Mouse (Mus musculus) heart, adult 11 months (tissue): Measurements from ENCODE around the gene Wnt10b.

Experiments
- DNase-seq: peaks from one replicate; pipeline ENCODE4 v3.0.0; 2022

Wnt10b gene

DNA sequence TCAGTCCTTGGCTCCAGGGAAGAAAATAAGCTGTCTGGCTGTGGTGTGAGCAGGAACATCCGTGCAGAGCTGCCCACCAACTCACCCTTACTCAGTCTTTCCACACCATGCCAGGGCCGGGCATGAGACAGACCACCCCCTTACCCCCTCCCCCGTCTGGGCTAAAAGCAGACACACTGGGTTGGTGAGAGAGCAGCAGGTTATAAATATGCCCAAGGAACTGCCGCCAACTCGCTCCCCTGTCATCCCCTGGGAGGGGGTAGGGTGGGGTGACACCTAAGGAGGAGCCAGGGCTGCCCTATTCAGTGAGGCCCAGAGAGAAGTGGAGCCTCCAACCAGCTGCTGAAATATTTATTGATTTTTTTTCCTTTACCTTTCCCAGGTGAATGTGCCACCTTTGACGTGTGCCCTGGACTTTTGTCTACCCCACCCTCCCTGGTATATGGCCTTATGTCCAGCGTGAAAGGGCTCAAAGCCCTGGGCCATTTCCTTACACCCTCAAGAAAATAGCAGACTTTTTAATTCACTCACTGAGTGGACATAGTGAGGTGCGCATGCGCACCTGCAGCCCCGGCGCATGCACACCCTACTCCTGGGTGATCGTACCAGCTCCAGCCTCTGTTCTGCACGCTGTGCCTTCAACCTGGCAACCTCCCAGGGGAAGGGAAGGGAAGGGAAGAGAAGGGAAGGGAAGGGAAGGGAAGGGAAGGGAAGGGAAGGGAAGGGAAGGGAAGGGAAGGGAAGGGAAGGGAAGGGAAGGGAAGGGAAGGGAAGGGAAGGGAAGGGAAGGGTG, 19.0 kb upstream of the Wnt10b start:
- peak; percentile 94 for DNase-seq

DNA sequence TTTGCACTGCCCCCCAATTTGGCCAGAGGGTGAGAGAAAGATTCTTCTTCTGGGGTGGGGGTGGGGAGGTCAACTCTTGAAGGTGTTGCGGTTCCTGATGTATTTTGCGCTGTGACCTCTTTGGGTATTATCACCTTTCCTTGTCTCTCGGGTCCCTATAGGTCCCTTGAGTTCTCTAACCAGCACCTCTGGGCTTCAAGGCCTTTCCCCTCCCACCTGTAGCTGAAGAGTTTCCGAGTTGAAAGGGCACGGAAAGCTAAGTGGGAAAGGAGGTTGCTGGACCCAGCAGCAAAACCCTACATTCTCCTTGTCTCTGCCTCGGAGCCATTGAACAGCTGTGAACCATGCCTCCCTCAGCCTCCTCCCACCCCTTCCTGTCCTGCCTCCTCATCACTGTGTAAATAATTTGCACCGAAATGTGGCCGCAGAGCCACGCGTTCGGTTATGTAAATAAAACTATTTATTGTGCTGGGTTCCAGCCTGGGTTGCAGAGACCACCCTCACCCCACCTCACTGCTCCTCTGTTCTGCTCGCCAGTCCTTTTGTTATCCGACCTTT, 15.3 kb upstream of the Wnt10b start:
- DNase-seq, result no peak

DNA sequence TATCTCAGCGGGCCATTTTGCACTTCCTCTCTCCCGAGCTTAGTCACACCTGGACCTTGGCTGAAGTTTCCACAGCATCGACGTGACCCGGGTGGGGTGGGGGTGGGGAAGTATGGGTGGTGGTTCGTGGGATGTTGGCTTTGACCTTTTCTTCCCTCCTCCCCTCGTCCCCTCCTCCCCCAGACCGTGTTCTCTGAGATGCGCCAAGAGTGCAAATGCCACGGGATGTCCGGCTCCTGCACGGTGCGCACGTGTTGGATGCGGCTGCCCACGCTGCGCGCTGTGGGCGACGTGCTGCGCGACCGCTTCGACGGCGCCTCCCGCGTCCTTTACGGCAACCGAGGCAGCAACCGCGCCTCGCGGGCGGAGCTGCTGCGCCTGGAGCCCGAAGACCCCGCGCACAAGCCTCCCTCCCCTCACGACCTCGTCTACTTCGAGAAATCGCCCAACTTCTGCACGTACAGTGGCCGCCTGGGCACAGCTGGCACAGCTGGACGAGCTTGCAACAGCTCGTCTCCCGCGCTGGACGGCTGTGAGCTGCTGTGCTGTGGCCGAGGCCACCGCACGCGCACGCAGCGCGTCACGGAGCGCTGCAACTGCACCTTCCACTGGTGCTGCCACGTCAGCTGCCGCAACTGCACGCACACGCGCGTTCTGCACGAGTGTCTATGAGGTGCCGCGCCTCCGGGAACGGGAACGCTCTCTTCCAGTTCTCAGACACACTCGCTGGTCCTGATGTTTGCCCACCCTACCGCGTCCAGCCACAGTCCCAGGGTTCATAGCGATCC, 14.5 kb upstream of the Wnt10b start:
- no peak for DNase-seq

DNA sequence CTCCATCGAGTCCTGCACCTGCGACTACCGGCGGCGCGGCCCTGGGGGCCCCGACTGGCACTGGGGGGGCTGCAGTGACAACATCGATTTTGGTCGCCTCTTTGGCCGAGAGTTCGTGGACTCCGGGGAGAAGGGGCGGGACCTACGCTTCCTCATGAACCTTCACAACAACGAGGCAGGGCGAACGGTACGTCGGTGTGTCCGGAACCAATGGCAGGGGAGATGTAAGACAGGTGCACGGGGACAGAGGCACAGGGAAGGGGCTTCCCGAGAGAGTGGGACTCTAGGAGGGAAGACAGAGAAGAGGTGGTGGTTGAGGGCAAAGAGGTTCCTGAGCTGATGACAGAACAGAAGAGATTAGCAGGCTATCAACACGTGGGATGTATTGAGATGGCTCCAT, 13.8 kb upstream of the Wnt10b start:
- no peak for DNase-seq

DNA sequence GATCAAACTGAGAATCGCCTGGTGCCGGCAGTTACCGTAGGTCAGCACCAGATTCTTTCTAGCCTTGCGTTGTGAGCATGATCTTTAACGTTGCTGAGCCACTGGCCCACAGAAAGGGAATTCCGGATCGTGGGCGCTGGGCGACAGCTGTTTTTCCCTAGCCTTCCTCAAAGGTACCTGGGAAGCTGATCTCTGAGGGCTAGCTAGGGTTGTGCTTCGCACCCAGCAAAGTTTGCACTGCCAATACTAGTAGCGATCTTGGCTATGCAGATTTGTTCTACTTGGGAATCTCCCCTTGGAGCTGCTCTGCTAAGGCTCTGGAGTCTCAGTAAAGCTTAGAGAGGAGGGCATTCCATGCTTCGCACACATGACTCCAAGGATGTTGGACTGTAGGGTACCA, 13.3 kb upstream of the Wnt10b start:
- no peak for DNase-seq

DNA sequence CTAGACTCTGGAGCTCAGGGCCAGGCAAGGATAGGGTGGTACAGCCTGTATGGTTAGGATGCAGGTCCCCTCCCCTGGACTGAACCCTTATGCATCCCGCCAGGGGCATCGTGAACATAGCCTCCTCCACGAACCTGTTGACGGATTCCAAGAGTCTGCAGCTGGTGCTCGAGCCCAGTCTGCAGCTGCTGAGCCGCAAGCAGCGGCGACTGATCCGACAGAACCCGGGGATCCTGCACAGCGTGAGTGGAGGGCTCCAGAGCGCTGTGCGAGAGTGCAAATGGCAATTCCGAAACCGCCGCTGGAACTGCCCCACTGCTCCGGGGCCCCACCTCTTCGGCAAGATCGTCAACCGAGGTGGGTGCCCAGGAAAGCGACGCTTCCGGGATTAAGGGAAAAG, 12.8 kb upstream of the Wnt10b start:
- DNase-seq, result no peak

DNA sequence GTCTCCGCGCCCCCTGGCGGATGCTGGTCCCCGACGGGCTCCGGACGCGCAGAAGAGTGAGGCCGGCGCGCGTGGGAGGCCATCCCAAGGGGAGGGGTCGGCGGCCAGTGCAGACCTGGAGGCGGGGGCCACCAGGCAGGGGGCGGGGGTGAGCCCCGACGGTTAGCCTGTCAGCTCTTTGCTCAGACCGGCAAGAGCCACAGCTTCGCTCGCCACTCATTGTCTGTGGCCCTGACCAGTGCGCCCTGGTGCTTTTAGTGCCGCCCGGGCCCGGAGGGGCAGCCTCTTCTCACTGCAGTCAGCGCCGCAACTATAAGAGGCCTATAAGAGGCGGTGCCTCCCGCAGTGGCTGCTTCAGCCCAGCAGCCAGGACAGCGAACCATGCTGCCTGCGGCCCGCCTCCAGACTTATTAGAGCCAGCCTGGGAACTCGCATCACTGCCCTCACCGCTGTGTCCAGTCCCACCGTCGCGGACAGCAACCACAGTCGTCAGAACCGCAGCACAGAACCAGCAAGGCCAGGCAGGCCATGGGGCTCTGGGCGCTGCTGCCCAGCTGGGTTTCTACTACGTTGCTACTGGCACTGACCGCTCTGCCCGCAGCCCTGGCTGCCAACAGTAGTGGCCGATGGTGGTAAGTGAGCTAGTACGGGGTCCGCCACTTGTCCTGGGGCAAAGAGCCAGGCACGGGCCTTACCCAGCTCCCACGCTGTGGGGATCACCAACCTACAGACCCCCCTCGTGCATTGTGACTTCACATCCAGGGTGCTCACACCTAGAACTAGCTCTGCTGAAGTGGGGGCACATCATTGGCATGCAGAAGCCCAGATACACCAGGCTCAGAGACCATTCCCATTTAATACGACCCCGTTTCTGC, 11.9 kb upstream of the Wnt10b start, which contains the start of gene Wnt1:
Gene Wnt1, plus strand, starts transcription at position 197 of the 875 bp plus-strand sequence.
- no peak for DNase-seq

DNA sequence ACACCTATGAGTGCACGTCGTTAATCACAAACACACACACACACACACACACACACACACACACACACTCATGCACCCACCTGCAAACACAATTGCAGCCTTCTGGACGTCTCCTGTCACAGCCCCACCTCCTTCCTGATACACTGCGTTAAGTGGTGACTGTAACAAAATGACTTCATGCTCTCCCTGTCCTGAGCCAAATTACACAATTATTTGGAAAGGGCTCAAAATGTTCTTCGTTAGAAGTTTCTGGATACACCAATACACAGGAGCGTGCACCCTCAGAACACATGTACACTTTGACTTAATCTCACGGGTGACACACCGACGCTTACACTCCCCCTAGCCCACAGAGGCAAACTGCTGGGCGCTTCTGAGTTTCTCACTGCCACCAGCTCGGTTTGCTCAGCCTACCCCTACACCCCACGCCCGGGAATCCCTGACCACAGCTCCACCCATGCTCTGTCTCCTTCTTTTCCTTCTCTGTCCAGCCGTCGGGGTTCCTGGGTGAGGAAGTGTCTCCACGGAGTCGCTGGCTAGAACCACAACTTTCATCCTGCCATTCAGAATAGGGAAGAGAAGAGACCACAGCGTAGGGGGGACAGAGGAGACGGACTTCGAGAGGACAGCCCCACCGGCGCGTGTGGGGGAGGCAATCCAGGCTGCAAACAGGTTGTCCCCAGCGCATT, 11.2 kb upstream of the Wnt10b start:
- DNase-seq, result no peak

DNA sequence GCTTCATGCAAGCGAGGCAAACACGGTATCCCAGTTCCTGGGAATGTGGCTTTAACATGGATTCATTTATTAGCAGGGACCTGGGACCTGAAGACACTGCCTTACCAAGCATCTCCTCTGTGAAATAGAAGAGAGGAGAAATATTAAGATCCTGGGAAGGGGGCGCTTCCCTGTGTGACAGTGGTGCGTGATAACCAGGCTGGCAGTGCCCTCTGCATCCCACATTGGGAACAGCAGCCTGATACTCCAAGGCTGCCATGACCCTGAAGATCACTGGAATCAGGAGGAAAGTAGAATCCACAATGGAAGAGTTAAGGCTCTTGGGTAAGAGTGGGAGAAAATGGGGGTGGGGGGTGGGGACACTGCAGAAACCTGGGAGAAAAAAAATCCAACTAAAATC, 10.0 kb upstream of the Wnt10b start:
- DNase-seq, result no peak

DNA sequence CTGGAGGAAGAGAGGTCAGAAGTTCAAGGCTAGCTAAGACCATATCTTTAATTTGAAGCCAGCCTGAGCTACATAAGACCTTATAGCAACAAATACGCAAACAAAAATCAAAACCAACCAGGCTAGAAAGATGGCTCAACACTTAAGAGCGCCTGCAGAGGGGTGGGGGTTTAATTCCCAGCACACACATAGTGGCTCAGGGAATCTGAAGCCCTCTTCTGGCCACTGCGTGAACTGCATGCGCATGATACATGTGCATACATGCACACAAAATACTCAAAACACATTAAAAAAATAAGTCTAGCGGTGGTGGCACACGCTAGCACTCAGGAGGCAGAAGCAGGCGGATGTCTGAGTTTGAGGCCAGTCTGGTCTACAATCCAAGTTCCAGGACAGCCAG, 7.8 kb upstream of the Wnt10b start:
- no peak for DNase-seq

DNA sequence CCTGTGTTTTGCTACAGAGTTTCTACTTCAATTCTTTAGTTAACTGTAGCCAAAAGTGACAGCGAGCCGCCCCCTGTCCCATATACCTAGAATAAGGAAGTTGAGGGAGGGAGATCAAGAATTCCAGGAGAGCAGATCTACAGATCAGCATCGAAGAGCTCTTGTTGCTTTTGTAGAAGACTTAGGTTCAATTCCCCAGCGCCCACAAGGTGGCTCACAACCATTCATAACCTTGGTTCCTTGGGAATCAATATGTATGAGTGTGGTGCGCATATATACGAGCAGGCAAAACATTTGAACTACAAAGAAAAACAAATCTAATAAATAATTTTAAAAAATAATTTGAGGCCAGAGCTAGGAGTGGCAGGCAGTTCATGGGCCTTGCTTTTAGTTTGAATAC, 3.2 kb upstream of the Wnt10b start:
- DNase-seq, result no peak

DNA sequence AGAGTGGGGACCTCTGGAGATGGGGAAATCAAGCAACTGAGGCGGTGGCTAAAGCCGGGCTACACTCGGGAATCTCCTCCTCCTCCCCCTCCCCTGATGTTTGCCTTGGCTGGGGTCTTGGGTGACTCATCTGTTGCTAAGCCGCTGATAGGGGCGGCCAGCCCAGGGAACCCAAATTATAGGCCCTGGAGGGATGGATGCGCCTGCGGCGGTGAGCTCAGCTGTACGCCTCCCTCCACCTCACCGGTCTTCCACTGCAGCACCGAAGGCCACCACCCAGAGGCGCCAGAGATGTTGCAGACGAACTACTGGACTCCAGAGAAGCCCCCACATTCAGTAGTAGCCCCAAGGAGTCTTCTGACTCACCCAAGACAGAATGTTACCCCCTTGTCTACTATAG, 2.6 kb upstream of the Wnt10b start:
- peak; percentile 96 for DNase-seq

DNA sequence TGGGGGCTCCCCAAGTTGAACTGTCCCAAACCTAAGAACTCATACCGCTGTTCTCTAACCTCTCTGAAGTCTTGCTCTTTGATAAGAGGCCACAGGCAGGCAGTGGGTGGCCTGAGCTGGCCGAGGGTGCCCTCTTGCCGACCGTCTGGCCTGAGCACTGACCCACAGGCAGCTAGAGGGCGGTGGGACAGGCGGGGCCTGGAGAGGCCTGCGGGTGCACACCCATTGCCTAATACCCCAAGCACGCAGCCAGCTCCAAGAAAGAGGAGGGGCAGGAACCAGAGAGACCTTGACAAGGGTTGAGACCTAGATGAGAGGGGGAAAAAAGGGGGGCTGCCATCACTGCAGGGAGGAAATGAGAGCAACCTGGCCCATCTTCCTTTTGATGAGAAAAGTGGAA, 2.1 kb upstream of the Wnt10b start:
- DNase-seq, result peak; percentile 96

DNA sequence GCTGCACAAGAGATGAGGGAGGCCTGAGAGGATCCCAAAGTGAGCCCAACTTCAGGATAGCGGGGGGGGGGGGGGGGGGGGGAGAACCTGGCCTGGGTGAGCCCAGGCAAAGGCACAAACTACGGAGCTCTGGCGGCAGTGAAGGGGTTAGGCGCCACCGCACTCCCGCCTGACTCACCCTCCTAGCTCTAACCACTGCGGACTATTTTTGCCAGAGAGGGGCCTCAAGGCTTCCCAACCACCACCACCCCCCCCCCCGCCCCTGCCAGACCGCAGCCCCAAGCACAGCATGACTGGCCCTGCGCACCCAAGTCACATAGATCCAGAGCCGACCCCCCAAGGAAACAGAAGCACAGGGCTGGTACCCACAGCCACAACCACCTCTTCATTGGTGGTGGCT, 856 bp upstream of the Wnt10b start:
- DNase-seq, result no peak

DNA sequence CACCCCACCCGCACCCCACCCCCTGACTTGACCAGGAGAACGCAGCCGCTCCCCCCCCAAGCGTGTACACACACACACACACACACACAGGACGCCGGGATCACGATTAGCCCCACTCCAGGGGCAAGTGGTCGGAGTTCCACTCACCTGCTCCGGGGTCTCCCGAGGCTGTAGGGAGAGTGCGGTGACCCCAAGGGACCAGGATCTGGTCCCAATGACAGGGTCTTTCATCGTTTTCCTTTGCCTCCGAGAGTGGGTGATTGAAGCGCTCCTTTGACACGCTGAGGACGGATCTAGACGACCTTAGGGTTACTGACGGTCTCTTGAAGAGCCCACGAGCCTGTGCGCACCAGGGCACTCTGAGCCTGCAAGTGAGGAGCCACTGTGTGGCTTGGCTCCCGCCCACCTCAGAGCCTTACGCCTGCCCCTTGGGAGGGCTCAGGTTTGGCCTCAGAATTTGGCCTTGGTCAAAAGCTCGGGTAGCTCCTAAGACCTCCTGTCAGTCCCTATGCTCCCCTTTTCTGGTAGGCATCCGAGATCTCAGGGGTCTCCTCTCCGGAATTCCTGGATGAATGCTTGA, 331 bp upstream of the Wnt10b start:
- no peak for DNase-seq

DNA sequence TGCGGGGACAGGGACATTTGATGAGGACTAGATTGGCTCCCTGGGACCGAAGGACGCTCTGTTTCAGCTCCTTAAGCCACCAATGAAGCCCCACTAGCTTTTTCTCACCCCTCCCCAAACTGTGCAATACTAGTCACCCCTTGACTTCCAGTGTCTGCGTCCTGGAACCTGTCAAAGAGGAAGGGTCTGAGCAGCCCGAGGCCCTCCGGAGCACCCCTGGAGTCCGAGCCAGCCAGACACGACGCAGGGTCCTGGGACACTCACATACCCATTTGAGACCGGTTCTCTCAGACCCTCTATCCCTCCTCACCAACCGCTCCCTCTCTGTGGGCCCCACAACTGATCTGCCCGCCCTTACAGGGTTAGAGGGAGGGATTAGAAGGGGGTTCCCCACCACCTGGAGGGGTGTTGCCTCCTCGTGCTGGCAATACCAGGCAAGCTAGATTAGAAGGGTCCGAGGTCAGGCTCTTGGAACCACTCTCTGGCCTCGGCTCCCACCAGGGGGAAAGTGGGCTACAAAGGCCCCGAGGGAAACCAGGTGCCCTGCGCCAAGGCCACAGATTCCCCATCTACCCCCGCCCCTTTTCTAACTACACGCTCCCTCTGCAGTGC, 839 bp downstream of the Wnt10b start:
- DNase-seq, result no peak

DNA sequence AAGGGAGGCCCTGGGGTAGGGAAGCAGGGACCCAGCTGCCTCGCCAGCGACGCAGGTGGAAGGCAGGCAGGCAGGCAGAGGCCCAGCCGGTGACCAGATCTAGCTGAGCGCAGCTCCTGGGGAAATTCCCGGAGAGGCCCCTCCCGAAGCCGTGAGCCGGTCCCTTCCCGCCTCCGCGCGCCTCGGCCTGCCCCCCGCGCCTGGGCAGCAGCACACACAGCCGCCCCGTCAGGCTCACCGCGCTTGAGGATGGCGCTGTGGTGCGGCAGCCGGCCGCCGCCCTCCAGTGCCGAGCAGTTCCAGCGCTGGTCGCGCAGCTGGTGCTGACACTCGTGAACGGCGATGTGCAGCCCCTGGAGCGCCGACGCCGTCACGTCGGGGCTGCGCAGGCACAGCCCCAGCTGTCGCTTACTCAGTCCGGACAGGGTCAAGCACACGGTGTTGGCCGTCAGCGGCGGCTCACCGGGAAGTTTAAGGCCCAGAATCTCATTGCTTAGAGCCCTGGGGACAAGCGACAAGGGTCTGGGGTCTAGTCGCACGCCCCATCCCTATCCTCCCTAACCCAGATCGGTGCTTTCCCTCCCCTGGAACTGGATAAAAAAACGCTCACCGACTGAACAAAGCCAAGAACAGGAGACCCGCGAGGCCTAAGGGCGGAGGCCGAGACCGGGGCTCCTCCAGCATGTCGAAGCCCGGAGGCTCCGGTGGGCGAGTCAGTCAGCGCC, 1.5 kb downstream of the Wnt10b start:
- DNase-seq, result no peak

DNA sequence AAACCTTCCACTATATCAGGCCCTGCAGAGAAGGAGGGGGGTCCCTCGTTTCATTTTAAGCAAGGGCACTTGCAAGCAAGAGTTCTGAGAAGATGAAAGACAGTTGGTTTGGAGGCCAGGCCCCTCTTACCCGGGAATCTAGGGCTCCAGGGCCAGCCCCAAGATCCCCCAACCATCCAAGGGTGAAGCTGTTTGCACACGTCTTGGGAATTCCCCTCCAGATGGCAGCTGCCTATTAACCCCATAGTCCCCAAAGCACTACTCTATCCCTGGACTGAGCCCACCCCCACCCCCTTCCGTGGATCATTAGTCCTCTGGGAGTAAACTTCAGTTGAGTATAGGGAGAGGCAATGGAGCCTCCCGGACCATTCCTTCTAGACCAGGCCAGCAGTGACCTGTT, 2.4 kb downstream of the Wnt10b start:
- DNase-seq, result no peak

DNA sequence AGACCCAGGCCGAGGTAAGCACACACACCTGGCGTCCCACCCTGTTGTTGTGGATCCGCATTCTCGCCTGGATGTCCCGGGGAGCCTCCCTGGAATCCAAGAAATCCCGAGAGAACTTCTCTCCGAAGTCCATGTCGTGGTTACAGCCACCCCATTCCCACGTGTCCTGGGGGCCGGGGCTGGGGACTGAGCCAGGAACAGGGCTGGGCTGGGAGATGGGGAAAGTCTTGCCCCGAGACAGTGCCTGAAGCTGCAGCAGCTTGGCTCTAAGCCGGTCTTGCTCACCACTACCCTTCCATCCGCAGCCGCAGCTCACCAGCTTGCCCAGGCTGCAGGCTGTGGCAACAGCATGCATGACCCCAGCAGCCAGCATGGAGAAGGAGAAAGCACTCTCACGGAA, 3.9 kb downstream of the Wnt10b start:
- no peak for DNase-seq

DNA sequence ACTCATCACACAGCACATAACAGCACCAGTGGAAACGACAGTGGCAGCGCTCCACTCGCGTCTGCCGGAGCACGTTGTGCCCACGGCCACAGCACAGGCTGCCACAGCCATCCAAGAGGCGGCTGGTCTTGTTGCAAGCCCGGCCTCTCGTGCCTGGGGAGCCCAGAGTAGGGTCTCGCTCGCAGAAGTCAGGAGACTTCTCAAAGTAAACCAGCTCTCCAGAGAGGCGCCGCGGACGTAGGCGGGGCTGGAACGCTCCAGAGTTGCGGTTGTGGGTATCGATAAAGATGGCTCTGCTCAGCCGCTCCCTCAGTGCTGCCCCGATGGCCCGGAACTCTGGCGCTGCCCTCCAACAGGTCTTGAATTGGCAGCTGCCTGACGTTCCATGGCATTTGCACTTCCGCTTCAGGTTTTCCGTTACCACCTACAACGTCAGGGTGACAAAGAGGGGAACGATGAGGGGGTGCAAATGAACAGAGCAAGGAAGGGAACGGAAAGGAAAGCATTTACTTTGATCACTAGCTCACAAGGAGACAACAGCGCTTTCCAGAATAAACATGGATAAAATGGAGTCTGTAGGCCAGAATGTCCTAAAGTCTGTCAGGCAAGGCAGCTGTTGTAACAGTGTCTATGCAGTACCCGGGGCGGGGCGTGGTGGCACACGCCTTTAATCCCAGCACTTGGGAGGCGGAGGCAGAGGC, 5.3 kb downstream of the Wnt10b start:
- DNase-seq, result no peak
